Mouse (Mus musculus) urinary bladder, postnatal 25 days (tissue): ENCODE results near the gene Gm21083.
A peak's percentile ranks its signal among the peaks of the same experiment; 100 is the strongest.
"Not testable (repeated sequence)": the region's sequence is repeated elsewhere in the genome, so short reads cannot be mapped to it uniquely, and the experiment has no call there.

Experiments
- DNase-seq: peaks from one replicate; pipeline ENCODE4 v3.0.0; 2022; ENCODE audit warnings: low spot score

Gene Gm21083

DNA sequence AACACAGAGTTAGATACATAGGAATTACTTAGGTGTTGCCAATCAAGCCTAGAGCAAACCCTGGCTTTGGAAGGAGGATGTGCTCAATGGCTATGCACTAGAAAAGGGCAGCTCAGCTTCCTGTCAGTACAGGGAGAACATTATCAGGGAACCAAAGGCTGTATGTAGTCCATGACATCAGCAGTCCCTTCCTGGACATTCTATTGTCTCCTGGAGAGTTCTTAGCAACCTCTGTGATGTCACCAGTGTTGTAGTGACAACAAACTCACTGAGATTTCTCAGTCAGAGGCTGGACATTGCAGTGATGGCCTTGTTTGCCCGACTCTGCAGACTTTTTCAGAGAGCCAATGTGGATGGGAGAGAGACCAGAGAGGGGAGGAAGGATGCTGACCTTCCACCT, at the start of gene Gm21083:
Gm21083 (plus strand) TSS at position 301 of the 400 bp plus-strand sequence.
- not testable (repeated sequence) for DNase-seq

DNA sequence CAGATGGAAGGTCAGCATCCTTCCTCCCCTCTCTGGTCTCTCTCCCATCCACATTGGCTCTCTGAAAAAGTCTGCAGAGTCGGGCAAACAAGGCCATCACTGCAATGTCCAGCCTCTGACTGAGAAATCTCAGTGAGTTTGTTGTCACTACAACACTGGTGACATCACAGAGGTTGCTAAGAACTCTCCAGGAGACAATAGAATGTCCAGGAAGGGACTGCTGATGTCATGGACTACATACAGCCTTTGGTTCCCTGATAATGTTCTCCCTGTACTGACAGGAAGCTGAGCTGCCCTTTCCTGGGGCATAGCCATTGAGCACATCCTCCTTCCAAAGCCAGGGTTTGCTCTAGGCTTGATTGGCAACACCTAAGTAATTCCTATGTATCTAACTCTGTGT, 48.0 kb upstream of the Gm21083 start, which contains the start of gene Gm21190:
Gm21190 (minus strand) TSS at position 101 of the 400 bp plus-strand sequence.
- DNase-seq, result not testable (repeated sequence)

DNA sequence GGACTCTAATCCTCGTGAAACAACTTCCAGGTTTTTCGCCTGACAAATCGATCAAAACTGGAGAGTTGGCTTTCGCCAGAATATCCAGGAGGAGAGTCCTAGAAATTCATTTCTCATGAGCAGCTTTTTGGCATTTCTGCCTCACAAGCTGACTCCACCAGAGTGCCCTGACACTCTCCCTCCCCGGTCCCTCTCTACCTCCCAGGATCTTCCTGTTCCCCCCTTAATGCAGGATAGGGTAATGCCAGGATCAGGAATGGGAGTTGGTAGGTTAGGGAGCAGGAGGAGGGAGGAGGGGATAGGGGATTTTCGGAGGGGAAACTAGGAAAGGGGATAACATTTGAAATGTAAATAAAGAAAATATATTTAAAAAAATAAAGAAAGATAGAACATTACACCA, 28.5 kb upstream of the Gm21083 start:
- not testable (repeated sequence) for DNase-seq

DNA sequence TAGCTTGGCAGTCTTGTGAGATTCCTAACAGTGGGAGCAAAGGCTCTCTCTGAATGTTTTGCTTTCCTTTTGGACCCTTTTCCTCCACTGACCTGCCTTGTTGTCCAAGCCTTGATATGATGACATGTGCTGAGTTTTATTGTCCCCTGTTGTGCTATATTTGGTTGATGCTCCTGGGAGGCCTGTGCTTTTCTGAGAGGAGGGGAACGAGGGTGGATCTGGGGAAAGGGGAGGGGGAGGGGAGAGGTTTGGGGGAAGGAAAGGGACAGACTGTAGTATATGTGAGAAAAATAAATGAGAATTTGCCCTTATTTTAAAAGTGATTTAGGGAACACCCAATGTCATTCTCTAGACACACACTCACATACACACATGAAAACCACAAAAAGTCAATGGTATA, 28.0 kb upstream of the Gm21083 start:
- not testable (repeated sequence) for DNase-seq

DNA sequence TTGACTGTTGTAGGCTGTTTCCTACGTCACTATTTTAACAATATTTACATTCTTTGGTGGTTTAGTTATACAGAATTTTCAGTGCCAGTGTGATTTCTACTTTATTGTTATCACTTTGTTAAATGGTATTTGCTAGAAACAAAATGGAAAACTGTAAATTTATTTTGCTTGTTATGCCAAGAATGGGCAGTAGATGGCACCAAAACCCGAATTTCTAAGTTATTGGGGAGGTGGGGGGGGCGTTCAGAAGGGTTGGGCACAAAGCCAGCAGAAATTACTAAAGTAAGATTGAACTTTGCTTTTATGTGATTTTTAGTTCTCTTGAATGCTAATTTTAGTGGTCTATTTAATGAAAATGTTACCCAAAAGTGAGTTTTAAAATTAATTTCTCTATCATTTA, 27.5 kb upstream of the Gm21083 start:
- DNase-seq, result not testable (repeated sequence)

DNA sequence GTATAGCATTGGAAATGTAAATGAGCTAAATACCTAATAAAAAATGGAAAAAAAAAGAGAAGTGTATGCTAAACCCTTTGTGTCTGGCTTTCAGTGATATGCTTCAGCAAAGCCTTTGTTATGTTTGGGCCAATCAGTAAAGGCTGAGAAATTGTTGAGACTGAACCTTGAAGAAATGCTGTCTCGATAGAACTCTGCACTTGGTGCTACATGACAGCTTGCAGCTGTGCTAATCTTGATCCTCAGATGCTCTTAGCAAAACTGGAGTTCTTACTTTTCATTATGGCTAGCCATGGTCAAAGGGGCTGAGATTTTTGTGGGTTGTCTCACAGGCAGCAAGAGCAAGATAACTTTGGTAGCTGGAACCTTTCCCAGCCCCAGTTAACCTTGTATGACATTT, 18.5 kb upstream of the Gm21083 start:
- DNase-seq, result not testable (repeated sequence)

DNA sequence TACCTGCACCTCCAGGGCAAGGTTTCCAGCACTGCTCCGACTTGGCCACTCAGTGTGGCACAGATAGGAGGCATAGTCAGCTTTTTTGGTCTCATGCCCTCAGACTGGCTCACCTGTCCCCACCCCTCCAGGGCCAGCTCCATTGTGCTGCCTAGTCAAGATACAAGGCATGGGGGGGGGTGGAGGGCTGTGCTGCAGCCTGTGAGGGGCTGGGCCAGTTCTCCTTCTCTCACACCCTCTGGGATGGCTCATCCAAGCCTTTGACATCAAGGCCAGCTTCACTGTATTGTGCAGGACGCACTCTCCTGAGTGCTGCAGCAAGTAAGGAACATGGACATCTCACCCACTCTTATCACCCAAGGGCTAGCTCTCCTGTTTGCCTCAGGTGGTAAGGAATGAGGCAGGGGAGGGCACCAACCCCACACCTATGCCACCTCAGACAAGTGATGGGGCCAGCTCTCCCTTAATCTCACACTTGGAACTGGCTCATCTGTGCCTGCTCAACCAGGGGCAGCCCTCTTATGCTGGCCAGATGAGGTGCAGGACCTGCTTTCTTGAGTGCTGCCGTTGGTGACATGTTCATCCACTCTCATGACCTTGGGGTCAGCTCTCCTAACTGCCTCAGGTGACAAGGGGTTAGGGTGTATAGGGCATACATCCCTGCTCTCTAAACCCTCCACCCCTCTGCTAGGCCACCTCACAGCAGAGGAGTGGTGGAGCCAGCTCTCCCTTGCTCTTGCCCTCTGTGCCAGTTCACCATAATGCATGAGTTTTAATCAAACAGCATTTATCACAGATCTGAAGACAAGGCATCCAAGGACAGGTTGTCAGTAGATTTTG, 15.5 kb upstream of the Gm21083 start:
- not testable (repeated sequence) for DNase-seq

DNA sequence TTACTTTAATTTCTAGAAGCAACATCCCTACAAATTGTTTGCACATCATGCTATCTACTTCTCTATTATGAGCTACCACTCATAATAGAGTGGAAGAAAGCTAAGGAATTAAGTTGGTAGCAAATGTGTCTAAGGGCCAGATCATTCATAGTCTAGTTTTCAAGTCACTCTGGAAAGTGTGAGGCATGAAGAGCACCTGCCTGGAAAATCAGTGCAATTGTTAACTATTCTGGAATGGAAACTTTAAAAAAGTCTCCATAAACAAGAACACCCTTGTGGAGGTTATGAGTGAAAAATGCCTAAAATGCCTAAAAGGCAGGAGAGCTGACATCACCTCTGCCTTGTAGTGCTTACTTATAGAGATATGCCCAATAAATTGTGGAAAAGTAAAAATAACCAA, 3.4 kb upstream of the Gm21083 start:
- not testable (repeated sequence) for DNase-seq

DNA sequence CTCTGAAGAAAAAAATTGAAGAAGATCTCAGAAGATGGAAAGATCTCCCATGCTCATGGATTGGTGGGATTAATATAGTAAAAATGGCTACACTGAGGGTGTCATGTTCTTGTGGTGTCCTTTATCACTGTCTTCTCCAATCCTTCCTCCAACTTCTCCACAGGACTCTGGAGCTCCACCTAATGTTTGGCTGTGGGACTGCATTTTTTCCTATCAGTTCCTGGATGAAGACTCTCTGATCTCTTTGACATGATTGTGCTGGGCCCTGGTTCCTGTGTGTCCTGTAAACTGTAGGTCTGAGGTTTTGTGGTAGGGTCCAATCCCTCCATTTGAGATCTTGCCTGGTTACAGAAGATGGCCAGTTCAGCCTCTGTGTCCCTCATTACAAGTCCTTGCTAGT, 9.2 kb downstream of the Gm21083 start:
- peak; percentile 14 for DNase-seq

DNA sequence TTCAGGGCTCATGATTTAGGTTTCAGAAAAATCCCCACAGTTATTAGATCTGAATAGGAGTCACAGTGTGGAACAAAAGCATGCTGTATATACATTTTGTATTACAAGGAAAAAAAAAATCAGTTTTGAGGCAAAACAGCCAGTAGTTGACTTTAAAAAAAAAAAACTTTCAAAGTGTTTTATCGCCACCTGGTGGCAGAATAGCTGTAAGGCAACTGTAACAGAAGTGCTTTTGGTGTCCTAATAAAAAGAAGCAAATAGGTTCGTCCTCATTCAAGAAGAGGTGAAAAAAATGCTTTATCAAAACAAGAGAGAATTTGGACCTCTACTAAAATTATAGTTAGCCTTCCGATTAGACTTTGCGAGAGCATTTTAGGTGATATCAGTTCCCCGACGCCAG, 11.2 kb downstream of the Gm21083 start:
- DNase-seq, result not testable (repeated sequence)

DNA sequence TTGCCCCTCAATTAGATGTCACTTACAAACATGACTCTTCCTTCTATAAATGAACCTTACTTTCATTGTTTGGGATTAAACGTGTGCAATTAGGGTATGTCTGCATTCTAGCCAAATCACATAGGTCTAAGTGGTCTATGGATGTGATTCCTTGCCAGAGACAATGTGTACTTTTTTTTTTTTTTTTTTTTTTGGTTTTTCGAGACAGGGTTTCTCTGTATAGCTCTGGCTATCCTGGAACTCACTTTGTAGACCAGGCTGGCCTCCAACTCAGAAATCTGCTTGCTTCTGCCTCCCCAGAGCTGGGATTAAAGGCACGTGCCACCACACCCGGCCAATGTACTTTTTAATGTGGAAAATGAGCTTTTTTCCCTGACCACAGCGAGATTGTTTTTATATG, 13.5 kb downstream of the Gm21083 start:
- not testable (repeated sequence) for DNase-seq

DNA sequence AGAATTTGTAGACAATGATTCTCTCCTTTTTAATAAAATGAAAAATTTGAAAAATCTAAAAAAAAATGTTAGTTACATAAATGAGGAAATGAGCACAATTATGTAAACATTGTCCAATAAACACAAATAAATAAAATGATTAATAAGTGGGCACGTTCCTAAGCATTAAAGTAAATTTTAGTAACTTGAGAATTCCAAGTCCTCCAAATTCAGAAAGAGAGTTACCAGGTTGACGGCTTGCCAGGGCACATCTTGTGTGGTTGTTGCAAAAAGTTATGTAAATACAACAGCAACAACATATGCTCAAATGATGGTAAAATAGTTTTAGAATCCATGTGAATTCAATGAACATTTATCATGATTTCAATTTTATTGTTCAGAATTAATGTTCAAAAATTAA, 14.4 kb downstream of the Gm21083 start:
- DNase-seq, result not testable (repeated sequence)

DNA sequence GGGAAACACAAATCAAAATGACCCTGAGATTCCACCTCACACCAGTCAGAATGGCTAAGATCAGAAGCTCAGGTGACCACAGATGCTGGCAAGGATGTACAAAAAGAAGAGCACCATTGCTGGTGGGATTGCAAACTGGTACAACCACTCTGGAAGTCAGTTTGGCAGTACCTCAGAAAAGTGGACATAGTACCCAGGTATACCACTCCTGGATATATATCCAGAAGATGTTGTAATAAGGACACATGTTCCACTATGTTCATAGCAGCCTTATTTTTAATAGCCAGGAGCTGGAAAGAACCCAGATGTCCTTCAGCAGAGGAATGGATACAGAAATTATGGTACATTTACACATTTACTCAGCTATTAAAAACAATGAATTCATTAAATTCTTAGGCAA, 21.7 kb downstream of the Gm21083 start:
- DNase-seq, result not testable (repeated sequence)

DNA sequence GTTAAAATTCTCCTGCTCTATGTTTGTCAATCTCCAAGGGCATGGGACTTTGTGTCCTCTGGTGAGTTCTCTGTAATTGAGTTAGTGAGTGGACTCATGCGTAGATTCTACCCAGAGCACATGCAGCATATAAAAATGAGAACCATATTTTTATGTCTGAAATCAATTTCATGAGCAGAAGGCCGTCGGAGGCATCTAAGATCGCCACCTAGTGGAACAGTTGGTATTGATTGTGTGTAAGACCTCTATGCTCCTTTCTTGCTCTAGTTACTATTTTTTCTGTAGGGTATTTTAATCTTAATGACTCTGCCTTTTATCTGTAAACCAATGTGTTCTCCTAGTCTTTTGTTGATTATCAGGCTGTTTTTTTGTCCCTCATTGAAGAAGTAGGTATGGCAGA, 23.2 kb downstream of the Gm21083 start:
- DNase-seq, result not testable (repeated sequence)

DNA sequence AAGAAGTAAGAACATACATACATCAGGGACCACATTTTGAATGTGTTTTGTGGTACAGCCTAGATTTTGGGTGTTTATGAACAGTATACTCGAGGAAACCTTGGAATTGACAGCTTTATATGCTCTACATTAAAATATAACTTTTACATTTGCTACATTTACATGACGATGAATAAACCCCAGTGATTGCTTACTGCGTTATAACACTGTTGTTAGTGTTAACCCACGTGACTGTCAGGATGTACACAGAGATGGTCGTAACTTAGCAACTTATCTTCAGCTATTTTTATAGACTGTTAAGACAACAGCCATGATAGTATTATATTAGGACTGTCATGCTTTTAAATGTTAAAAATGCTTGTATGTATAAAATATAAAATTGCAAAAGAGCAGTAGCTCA, 24.3 kb downstream of the Gm21083 start:
- DNase-seq, result not testable (repeated sequence)

DNA sequence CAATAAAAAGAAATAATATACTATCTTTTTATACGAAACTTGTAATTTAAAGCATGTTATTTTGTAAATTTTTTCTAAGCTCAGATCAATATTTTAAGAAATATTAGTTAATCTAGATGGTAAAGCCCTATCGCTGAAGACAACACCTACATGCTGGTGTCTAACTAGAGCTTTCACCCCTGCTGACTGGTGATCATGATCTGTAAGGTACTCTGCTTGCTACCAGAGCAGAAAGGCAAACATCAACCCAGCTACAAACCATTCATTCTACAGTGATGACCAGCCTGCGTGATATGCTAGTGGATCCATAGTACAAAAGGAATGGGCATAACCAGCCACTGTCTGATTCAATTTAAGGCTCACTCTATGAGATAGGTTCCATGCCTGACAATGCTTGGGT, 24.8 kb downstream of the Gm21083 start:
- not testable (repeated sequence) for DNase-seq

DNA sequence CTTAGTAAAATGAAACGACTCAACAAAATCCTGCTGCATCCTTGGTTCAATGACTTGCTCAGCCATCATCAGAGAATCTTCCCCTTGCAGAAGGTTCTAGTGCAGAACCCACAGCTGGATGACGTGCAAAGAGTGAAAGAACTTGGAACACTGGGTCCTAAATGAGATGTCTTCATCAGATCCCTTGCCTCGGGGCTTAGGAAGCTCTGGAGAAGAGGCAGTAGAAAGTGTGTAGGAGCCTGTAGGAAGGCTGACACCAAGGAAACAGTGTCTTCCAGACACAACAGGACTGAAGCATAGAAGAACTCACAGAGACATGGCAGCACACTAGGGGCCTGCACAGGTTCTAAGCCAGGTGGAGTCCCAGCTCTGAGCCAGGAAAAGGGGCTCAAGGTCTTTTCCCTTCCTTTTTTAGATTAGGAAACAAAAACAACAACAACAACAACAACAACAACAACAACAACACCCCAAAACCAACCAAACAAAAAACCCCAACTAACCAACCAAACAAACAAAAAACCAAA, 25.4 kb downstream of the Gm21083 start:
- DNase-seq, result not testable (repeated sequence)

DNA sequence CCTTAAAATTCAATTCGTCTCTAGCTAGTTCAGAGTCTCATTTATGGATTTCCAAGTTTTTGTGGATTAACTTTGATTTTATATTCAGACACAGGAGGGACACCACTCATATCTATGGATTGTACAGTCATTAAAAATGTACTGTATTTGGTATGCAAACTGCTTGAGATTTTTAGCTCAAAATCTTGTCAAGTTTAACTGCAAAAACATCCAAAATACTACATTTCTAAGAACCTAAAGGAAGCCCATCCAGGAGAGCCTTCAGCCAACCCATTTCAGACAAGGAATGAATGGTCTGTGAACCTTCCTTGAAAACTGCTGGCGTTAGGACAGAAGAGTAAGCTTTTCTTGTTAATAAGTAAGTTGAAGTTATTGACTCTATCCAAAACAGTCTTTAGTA, 25.9 kb downstream of the Gm21083 start:
- DNase-seq, result not testable (repeated sequence)

DNA sequence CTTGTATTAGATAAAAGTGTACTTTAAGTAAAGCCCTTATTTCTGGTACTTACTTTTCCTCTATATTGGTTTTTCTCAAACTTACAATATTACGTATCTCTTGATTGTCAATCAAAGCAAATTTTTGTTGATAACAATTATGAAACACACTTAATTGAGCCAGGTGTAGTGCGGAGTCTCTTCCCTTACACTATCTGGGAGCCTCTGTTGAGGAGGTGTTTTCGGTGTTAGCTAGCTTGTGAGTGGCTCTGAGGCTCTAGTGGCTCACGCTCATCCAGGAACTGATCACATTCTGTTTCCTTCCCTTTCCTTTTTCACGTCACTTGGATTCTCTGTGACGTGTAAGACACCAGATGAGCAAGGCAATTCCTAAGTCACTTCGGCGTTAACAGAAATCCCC, 26.5 kb downstream of the Gm21083 start:
- DNase-seq, result not testable (repeated sequence)

DNA sequence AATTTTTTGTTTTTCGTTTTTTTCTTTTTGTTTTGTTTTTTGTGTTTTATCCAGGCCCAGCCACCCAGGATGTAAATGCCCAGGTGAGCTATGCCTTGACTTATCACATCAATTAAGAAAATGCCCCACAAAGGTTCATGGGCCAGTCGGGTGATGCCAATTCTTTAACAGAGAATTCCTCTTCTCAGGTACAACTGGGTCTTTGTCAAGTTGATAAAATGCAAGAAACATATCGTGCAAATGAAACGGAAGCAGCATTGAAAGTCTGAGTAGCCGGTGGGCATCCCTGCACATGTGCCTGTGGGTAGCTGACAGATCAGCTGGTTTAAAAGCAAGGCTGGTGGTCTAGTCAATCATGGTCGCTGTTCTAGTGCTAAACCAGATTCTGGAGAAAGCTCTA, 29.5 kb downstream of the Gm21083 start:
- DNase-seq, result peak; percentile 12

DNA sequence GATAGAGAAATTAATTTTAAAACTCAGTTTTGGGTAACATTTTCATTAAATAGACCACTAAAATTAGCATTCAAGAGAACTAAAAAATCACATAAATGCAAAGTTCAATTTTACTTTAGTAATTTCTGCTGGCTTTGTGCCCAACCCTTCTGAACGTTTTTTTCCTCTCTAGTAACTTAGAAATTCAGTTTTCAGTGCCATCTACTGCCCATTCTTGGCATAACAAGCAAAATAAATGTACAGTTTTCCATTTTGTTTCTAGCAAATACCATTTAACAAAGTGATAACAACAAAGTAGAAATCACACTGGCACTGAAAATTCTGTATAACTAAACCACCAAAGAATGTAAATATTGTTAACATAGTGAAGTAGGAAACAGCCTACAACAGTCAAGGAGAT, 33.6 kb downstream of the Gm21083 start:
- not testable (repeated sequence) for DNase-seq

DNA sequence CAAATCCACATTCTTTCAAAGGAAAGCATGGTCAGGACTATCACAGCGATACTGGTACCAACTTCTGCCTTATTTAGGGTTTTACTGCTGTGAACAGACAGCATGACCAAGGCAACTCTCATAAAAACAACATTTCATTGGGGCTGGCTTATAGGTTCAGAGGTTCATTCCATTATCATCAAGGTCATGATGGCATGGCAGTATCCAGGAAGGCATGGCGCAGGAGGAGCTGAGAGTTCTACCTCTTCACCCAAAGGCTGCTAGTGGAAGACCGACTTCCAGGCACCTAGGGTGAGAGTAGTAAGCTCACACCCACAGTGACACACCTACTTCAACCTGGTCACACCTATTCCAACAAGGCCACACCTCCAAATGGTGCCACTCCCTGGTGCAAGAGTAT, 39.1 kb downstream of the Gm21083 start:
- not testable (repeated sequence) for DNase-seq

DNA sequence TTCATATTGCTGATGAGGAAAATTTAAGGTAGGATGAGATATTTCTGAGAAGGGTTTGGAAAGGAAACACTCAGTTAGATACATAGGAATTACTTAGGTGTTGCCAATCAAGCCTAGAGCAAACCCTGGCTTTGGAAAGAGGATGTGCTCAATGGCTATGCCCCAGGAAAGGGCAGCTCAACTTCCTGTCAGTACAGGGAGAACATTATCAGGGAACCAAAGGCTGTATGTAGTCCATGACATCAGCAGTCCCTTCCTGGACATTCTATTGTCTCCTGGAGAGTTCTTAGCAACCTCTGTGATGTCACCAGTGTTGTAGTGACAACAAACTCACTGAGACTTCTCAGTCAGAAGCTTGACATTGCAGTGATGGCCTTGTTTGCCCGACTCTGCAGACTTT, 41.6 kb downstream of the Gm21083 start, which contains the start of gene Speer4d:
Speer4d (plus strand) TSS at position 301 of the 400 bp plus-strand sequence.
- not testable (repeated sequence) for DNase-seq
